Mouse (Mus musculus) layer of hippocampus, postnatal 36 days (tissue): Measurements from ENCODE around the gene Hdgfl2. TPM values are rescaled to one million over a fixed set of nuclear protein-coding genes. Genes with fewer than 3 reads are reported as not detected.

Experiments
- DNase-seq, 2 experiments: peaks; one replicate each; pipeline ENCODE4 v3.0.0; 2022
- total RNA-seq, 2 experiments: library from RNA; stranded (reverse); gene quantifications; 2 replicates each; pipeline ENCODE4 v1.2.3; 2021

Gene Hdgfl2
- total RNA-seq, 2 experiments from 2014 or later = 115 to 121 TPM

- DNase-seq = no peak
Observed at GRCm38 (mm10) chr17:56131814-56132213, 52.4 kb downstream of the Hdgfl2 start.

DNA sequence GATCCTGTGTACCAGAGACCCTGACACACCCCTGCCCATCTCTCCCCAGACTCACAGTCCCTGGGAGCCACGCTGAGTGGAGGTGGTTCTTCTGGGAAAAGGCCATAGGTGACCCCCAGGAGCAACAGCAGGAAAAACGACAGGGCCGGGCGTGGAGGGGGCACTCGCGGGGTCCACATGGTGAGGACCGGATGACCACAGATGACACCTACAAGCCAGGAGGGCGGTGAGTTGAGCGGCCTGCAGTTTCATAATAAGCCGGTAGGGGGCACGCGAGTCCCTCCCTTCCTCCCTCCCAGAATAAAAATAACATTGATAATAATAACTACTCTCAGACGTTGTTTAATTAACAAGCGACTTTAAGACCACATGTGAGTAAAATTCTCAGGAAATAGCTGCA lies 53.2 kb downstream of the Hdgfl2 start:
- DNase-seq = no peak

GRCm38 (mm10) chr17:56133457-56134363 lies 54.3 kb downstream of the Hdgfl2 start:
- no peak for DNase-seq

GRCm38 (mm10) chr17:56134463-56134971 lies 55.1 kb downstream of the Hdgfl2 start:
- DNase-seq = peak in 1 of 2 experiments; percentile 58

DNA sequence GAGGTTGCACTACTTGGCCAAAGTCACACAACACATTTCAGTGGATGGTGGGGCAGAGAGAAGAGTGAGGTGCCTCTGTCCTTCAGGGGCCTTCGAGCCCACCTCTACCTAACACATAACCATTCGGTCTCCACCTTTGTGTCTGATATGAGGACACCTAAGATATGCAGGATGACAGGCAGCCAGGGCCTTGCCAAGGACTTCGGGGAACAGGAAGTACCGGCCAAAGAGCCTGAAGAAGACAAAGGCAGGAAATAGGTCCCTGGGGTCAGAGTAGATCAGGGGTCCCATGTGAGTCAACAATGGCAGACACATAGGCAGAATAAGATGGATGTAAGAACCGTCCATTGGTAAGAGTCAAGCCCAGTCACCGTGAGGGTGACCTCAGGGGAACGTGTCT lies 57.1 kb downstream of the Hdgfl2 start:
- no peak for DNase-seq

GRCm38 (mm10) chr17:56137839-56138613 lies 58.6 kb downstream of the Hdgfl2 start:
- no peak for DNase-seq

- no peak for DNase-seq
Observed at GRCm38 (mm10) chr17:56139355-56139754, 59.9 kb downstream of the Hdgfl2 start.

DNA sequence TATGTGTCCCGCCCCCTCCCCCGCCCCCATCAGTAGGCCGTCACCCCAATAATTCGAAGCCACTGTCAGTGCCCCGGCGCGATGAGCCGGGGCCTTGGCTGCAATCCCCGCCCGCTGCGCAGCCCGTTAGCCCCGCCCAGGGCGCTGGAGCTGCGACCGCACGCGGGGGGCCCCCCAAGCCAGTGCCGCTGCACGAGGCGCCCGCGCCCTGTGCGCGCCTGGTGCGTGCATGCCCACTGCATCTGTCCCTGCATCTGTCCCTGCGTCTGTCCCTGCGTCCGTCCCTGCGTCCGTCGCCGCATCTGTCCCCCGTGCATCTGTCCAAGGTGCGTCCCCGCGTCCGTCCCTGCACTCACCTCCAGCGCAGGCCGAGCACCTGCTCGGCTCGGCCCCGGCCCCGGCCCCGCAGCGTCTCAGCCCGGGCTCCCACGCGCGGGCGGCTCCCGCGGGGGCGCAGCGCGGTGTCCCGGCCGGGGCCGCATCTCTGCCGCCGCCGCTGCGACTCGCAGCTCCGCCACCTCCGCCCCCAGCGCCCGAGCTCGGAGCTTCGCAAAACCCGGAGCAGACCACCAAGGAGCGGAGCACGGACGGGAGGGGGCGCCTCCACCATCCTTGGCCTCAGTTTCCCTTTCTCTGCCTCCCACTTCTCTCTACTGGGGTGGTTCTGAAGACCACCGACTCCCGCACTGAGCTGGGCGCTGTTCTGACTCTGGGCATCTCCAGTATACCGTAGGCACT lies 60.6 kb downstream of the Hdgfl2 start, which contains the start of gene Sema6b:
Gene Sema6b, minus strand, starts transcription at position 486 of the 738 bp plus-strand sequence.
- DNase-seq = peak; percentile 80 to 85

GRCm38 (mm10) chr17:56141702-56142605 lies 62.5 kb downstream of the Hdgfl2 start:
- DNase-seq = peak; percentile 70 to 71

- DNase-seq = no peak
Observed at GRCm38 (mm10) chr17:56144546-56144945, 65.1 kb downstream of the Hdgfl2 start.

DNA sequence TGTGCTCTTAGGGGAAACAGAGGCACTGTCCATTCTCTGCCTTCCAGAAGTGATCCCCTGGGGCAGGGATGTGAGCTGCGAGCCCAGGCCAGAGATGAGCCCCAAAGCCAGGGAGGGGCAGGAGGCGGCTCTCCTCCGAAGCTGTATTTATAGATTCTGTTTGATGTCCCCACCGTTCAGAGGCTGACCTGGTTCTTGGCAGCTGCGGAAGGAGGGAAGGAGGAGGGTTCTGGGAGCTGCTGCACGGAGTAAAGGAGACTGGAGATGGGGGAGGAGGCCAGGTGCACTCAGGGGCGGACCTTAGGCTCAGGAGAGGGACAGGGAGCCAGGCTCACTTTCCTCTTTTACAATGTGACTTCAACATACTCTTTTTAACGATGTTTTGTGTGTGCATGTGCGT lies 66.7 kb downstream of the Hdgfl2 start:
- DNase-seq = no peak

GRCm38 (mm10) chr17:56147420-56147819 lies 68.0 kb downstream of the Hdgfl2 start:
- DNase-seq = no peak

- no peak for DNase-seq
Observed at GRCm38 (mm10) chr17:56148280-56148679, 68.8 kb downstream of the Hdgfl2 start.

DNA sequence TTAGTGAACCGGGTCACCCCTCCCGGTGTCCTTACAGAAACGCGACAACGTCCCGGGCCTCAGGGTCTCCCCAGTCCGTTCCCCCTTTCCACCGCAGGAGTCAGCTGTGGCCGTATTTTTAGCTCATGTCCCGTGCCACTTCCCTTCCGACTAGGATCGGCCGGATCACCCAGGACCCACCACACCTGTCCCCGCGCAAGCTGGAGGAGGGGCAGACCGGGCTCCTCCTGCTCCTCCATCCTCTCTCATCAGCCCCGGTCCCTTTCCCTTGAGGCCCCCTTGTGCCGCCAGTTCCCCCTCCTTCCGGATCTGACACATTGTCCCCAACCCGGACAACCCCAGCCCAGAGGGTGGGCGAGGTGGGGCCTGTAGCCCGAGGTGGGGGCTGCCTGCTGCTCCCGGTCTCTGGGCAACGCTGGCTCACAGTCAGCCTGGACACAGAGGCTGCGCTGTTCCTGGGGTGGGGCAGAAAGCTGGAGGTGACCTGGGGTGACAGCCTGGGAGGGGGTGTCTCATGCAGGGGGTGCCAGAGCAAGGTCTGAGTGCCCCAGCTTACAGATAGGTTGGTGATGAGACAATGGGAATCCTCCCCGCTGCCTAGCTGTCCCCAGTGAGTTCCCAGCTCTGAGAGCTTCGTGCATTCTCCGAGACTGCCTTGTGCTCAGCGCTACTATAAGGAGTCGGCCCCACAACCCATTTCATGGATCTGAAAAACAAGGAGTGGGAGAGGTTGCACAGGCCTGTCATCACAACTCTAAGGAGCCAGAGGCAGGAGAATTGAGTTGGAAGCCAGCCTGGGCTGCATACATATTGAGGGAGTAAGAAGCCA lies 69.6 kb downstream of the Hdgfl2 start:
- DNase-seq = no peak

DNA sequence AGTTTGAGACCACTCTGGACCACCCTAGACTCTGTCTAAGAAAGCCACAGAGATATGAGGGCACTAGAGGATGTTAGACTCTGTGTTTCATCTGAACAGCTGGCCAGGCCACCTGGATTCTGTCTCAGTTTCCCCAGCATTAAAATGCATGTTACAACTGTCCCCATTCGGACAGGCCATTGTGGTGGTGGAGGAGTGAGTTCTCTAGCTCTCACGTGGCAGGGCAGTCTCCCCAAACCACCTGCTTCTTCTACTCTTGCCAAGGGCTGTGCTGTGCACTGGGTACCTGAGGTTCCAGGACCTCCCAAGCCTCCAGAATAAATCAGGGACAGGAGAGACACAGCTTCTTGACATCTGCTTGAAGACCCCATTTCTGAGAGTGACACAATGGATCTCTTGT lies 70.5 kb downstream of the Hdgfl2 start:
- no peak for DNase-seq

Other genes starting within 250 kb of the Hdgfl2 start
- gene Zfp119a, start 200.7 kb upstream of the Hdgfl2 start, total RNA-seq = 1 to 10 TPM; 6.0 to 6.5 TPM
- gene Zfp959, start 187.5 kb upstream of the Hdgfl2 start, total RNA-seq = 1 to 10 TPM; 8.7 to 9.3 TPM
- 1 to 10 TPM; 3.4 to 5.4 TPM for gene Zfp119b, start 130.1 kb upstream of the Hdgfl2 start, total RNA-seq
- 1 to 10 TPM; 1.1 to 1.2 TPM for gene Ebi3, start 127.0 kb upstream of the Hdgfl2 start, total RNA-seq
- gene Yju2, start 120.5 kb upstream of the Hdgfl2 start, total RNA-seq = 10 to 100 TPM; 17.4 to 20.5 TPM
- 10 to 100 TPM; 24.4 to 26.8 TPM for gene Shd, start 109.2 kb upstream of the Hdgfl2 start, total RNA-seq
- 10 to 100 TPM; 70.1 to 75.8 TPM for gene Fsd1, start 93.1 kb upstream of the Hdgfl2 start, total RNA-seq
- gene Stap2, start 74.0 kb upstream of the Hdgfl2 start, total RNA-seq = 1 to 10 TPM; 2.1 TPM
- gene Mpnd, start 73.9 kb upstream of the Hdgfl2 start, total RNA-seq = 100 to 1,000 TPM in 1 of 2 experiments, 10 to 100 TPM in 1; 95.5 to 102 TPM
- gene Sh3gl1, start 43.0 kb upstream of the Hdgfl2 start, total RNA-seq = 10 to 100 TPM; 61.5 to 69.6 TPM
- 1 to 10 TPM; 2.5 to 3.6 TPM for gene Chaf1a, start 39.2 kb upstream of the Hdgfl2 start, total RNA-seq
- 10 to 100 TPM; 84.6 to 87.3 TPM for gene Ubxn6, start 4.6 kb upstream of the Hdgfl2 start, total RNA-seq
- 1 to 10 TPM; 1.4 to 6.8 TPM for gene Plin4, start 30.2 kb downstream of the Hdgfl2 start, total RNA-seq
- under 1 TPM; 0.40 to 0.63 TPM for gene Plin5, start 38.0 kb downstream of the Hdgfl2 start, total RNA-seq
- 1 to 10 TPM in 1 of 2 experiments, under 1 TPM in 1; 0.40 to 1.7 TPM for gene Lrg1, start 42.4 kb downstream of the Hdgfl2 start, total RNA-seq
- gene Sema6b, start 60.7 kb downstream of the Hdgfl2 start, total RNA-seq = 100 to 1,000 TPM; 129 to 138 TPM
- 1 to 10 TPM; 5.3 to 7.3 TPM for gene Tnfaip8l1, start 82.8 kb downstream of the Hdgfl2 start, total RNA-seq
- gene Mydgf, start 104.3 kb downstream of the Hdgfl2 start, total RNA-seq = 10 to 100 TPM; 40.9 to 44.0 TPM
- 10 to 100 TPM; 68.2 to 70.9 TPM for gene Dpp9, start 139.3 kb downstream of the Hdgfl2 start, total RNA-seq
- gene Fem1a, start 177.2 kb downstream of the Hdgfl2 start, total RNA-seq = 10 to 100 TPM; 34.3 to 35.7 TPM
- 1 to 10 TPM; 6.1 to 6.7 TPM for gene Ticam1, start 197.2 kb downstream of the Hdgfl2 start, total RNA-seq
- 10 to 100 TPM; 10.9 to 15.0 TPM for gene Plin3, start 213.2 kb downstream of the Hdgfl2 start, total RNA-seq
- gene Arrdc5, start 220.7 kb downstream of the Hdgfl2 start, total RNA-seq = not detected
- 1 to 10 TPM; 1.2 to 1.3 TPM for gene Uhrf1, start 223.7 kb downstream of the Hdgfl2 start, total RNA-seq
- gene Kdm4b, start 246.4 kb downstream of the Hdgfl2 start, total RNA-seq = 10 to 100 TPM; 84.3 to 96.2 TPM